Mouse (Mus musculus) cerebral cortex, adult 2 months (tissue): ENCODE measurements around the gene Cacnb3.

Experiments
- WGBS: fragments of 180-500 bp; shearing (Covaris S2); methylation state at CpG from one replicate; pipeline ENCODE4 v1.1.7; 2018; 5-methylcytosine and 5-hydroxymethylcytosine counted together

Cacnb3 gene

DNA sequence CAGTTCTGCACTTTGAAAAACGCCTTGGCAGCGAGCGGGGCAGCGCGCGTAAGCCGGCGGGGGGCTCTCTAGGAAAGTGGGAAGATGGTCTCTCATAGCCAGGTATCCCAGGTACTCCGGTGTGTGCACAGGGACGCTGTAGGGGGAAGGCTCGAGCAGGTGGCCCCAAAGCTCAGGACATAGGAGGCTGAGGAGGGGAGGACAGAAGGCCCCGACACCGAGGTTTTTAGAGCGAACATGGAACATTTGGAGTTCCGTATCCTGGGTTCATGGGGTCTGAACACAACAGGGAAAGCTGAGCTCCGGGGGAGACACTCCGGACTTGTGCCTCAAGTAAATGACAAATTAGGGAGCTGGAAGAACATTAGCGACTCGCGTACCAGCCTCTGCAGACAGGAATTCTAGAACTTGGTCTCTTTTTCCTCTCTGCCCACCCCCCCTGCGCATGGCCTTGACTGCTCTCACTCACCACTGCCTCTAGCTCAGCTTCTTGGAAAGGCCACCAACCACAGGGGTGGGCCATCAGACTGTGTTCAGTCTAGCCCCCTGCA lies 4.7 kb downstream of the Cacnb3 start:
- 5% methylated on average over 21 of the region's 21 CpGs for WGBS

DNA sequence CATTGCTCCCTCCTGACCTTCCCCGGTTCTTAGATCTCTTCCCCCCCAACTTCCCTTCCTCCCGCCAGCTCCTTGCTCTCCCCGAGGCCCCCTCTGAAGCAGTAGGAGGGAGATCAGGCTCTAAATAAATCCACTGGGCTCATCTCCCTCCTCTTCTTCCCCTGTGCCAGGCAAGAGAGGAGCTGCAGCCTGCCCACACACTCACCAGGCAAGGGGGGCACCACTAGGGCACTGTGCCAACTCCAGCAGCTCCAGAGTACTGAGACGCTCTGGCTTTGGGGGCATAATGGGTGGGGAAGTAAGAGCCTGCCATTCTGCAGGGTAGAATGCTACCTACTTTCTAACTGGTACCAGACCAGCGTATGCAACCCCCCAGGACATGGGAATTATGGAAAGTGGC lies 5.9 kb downstream of the Cacnb3 start:
- WGBS, result 34% methylated on average over 5 of the region's 5 CpGs

DNA sequence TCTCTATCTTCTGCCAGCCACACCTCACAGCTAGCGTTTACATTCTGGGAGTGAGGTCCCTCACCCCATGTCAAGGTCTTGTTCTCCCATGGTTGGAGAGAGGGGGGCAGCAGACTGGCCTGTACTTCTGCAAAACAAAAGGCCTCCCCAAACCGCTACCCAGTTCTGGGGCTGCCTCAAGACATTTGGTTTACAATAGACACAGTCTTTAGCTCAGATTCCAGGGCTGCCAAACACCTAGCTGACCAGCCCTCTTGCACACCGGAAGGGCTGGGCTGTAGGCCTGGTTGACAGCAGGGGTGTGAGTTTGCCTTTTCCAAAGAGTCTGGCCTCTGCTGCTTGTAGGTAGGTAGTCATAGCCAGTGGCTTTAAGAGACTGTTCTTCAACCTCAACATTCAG lies 6.5 kb downstream of the Cacnb3 start:
- 58% methylated on average over 3 of the region's 3 CpGs for WGBS

DNA sequence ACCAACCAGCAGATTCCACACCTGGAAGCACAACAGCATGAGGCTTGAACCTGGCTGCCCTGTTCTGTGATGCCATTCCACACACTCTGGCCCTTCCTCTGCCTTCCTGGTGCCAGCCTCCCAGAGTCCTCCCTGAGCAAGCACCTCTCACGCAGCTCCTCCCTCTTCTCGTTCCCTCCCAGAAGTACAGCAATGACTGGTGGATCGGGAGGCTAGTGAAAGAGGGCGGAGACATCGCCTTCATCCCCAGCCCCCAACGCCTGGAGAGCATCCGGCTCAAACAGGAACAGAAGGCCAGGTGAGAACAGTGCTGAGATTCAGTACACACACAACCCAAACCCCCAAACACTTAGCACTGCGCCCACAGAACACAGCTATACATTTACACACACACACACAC lies 9.5 kb downstream of the Cacnb3 start:
- 45% methylated on average over 8 of the region's 8 CpGs for WGBS

DNA sequence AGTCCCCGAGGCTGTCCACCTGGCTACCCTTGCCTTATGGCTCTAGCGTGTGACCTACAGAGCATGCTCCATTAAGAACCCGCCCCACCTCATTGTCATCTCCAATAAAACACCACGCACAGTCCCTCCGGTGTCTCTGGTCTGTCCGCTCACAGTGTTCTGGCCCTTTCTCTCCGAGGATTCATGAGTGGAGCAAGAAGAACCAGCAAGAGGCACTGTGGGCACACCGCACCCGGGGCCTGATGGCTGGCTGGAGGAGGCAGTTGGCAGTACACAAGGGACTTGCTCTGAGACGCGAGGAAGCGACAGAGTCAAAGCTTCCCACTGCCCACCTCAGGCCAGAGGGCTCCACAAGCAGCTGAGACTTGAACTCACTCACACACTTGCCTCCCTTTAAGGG lies 13.8 kb downstream of the Cacnb3 start:
- WGBS, result 73% methylated on average over 12 of the region's 12 CpGs

DNA sequence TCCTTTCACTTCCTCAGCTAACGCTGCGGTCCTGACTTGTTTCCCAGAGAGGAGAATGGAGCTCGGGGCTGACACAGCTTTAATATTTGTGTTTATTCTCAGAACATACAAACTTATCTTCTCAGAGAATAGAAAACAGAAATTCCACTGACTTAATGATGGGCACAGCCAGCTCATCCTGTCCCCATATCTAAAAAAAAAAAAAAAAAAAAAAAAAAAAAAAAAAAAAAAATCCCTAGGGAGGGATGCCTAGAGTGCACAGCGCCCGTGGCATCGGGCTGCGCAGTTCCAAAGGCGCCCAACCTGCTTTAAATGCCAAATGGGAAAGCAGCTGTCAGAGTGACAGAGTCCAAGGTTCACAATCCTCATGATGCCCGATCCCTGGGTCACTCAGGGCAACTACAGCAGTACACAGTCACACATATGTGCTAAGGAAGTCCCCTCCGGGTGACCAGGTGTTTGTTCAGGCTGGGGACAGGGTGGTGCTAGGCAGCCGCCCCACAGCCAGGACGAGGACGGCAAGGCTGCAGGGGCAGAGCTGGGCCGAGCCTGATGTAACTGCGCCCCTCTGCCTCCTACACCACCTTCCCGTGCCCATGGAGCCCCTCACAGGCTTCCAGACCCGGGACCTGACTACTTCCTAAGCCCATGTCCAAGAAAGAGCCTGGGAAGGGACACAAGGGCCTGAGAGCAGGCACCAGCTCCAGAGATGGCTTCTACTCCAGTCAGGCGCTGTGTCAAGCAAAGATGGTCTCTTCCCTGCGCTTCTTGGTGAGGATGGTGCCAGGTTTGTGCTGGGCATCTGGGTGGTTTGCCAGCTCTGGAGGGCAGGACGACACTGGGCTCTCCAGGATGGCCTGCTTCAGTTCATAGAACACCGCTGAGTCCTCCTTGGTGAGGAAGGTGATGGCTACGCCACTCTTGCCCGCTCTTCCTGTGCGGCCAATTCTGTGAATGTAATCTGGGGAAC lies 14.7 kb downstream of the Cacnb3 start:
- WGBS, result 77% methylated on average over 24 of the region's 24 CpGs

DNA sequence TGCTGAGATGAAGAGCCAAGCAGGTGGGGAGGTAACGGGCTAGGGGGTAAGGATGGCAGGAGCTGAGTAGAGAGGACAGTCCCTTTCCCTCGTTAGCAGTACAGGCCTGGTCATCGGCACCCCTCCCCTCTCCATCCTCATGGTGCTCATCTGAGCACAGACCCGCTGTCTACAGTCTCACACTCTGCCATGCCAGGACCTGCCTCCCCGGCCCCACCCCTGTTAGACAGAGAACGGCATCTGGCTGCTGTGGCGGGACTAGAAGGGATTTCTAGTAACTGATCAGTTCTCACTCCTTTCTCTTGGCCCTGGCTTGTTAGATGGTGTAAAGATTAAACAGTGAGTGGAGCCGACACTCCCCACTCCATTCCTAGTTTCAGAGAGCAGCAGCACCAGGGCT lies 16.1 kb downstream of the Cacnb3 start:
- 63% methylated on average over 8 of the region's 8 CpGs for WGBS

DNA sequence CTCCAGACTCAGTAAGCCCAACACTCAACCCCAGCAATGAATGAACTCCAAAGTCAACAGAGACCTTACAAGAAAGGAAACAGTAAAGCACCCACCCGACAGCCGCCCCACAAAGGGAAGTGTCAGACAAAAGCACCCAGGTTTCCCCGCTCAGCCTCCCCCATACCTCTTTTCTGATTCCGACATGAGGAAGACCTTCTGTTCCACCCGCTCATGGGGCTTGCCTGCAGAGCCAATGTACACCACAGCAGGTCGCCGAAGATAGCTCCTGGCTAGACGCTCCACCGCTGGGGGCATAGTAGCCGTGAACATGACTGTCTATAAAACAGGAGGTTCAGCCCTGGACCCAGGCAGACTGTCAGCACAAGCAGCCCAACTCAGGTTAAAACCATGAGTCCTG lies 16.7 kb downstream of the Cacnb3 start:
- 58% methylated on average over 10 of the region's 10 CpGs for WGBS

DNA sequence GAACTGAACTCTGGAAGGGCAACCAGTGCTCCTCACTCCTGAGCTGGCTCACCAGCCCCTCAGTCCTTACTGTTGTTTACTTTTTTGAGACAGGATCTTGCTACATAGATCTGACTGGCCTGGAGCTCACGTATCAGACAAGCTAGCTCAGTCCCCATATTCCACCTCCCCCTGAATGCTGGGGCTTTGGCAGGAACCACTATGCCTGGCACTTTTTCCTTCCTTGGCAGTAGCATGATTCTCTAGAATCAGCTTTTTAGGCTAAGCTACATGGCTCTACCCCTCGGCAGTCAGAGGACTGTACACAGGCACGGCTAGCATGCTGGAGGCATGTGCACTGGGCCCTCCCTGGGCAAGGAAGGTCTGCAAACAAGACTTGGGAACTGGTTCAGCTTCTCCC lies 17.4 kb downstream of the Cacnb3 start:
- 47% methylated on average over 3 of the region's 3 CpGs for WGBS

DNA sequence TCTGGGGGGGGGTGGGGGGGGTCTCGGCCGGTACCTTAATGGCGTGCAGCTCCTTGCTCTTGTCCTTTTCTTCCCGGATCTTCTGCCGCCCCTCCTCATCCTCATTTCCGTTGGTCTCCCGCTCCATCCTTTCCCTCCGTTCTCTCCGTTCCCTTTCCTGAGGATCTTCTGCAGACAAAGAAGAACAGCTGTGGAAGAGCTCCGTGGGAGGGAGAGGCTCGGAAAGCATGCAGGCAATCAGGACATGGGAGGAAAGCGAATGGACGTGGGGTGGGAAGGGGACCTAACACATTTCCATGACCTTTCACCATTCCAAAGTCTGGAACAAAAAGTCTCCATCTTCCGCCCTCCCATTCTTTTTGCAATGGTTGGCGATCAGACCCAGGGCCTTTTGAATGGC lies 20.8 kb downstream of the Cacnb3 start:
- 70% methylated on average over 15 of the region's 15 CpGs for whole genome bisulfite sequencing

DNA sequence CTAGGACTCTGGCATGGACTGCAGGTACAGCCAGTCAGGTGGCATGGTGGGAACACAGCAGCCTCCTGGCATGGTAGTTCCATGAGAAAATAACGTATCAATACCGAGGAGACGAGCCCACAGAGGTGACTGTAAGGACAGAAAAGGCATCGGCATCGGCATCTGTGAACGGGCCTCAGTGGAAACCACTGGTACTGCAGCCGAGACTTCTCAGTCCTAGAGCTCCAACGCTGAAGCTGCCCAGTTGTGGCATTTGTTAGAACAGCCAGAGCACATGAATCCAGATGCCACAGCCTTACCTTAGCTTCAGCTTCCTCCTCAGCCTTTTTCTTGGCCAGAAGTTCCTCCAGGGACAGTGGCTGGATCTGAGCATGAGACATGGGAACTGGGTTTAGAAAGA lies 21.5 kb downstream of the Cacnb3 start:
- 83% methylated on average over 8 of the region's 8 CpGs for WGBS

DNA sequence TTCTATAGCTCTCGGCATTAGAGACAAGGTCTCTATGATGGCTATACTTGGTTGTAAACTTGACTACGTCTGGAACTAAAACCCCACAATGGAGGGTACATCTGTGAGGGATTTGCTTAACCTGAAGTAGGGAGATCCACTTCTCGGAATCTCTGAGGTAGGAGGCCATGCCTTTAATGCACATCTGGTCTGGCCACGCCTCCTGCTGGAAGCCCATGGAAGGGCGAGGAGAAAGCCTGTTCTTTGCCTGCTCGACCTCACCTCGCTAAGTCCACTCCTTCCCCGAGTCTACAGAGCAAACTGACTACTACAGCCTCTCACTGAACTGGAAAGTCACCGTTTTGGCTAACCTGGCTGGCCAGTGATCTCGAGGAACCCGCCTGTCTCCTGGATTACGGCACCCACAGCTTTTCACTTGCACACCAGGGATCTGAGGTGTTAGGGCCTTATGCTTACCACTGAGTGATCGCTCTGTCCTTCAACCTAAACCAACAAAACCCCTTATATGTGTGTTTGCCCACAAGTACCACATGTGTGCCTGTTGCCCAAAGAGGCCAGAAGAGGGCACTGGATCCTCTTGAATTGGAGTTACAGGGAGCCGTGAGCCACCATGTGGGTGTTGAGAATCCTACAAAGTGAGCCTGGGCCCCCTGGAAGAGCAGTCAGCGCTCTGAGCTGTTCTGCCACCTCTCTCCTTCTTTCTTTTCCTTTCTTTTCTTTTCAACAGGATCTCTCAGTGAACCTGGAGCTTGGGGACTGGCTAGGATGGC lies 26.5 kb downstream of the Cacnb3 start:
- 85% methylated on average over 15 of the region's 15 CpGs for WGBS

DNA sequence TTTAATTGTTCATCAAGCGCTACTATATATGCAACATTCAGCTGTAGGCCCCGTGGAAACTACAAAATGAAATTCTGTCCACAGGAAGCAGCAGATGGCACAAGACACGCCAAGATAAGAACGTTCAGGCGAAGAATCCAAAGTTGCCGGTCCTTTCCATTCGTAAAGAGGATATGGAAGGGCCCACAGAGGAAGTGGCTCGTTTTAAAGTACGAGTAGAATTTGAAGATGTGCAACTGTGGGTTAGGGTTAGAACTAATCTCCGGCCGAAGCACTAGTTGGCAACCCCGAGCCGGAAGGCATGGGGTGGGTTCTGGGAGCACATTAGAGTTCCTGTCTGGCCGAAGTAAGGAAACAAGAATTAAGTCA lies 31.5 kb downstream of the Cacnb3 start:
- under 1% methylated on average over 14 of the region's 14 CpGs for WGBS

DNA sequence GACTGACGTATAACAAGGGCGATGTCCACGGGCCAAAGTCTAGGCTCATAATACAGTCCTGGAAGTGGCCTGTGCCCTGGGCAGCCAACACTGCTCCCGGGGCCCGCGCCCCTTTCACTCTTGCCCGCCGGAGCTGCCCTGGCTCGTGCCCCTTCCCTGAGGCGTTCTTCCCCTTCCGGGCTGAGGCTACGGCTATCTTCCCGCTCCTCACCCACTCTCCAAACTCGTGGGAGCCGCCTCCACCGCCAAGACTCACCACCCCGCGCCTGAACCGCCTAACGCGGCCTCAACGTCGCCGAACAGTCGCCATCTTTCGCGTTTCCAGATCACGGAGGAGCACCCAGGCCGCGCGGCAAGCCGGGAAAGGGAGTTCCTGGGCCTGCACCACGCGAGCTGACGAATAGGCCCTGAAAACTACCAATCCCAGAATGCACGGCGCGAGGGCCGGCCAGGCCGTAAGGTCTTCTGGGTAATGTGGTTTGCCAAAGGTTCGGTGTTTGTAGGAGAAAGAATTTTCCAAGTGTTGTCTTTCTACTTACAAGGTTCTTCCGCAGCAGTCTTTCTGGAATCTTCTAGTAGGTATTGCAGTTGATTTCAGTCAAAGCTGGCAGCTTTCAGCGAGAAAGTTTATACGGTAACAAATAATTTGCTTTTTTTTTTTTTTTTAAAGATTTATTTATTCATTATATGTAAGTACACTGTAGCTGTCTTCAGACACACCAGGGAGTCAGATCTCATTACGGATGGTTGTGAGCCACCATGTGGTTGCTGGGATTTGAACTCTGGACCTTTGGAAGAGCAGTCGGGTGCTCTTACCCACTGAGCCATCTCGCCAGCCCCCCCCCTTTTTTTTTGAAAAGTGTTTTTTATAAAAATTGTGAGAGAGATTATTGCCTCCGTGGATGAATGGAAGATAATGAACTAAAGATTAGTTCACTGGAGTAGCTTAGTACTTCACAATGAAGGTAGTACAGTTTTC lies 32.2 kb downstream of the Cacnb3 start, which contains the start of gene Ddx23:
Ddx23 (minus strand) TSS at position 328 of the 979 bp plus-strand sequence.
- 3% methylated on average over 48 of the region's 48 CpGs for WGBS

DNA sequence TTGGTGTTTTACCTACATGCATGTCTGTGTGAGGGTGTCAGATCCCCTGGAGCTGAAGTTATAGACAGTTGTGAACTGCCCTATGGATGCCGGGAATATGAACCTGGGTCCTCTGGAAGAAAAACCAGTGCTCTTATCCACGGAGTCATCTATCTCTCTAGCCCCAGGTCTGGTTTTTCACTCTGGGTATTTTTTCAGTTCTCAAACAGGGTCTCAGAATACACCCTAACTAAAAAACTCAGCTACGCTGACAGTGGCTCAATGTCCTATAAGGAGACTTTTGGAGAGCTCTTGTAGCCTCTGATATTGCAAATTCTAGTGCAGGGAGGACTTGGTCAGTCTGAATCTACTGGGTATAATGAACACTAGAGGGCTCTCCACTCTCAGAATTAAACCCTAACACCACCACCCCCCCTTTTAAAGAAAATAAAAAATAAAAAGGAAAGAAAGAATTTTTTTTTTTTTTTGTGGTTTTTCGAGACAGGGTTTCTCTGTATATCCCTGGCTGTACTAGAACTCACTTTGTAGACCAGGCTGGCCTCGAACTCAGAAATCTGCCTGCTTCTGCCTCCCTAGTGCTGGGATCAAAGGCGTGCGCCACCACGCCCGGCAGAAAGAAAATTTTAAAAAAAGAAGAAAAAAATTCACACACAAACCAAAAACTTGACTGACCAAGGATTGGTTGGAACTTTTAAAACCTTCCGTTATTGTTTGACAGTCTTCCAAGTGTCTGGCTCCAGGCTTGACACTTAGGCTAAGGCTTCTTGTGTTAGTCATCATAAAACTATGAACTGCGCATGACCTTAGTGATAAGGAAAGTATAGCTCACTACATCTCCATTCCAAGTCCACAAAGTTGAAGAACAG lies 33.6 kb downstream of the Cacnb3 start:
- 58% methylated on average over 11 of the region's 11 CpGs for whole genome bisulfite sequencing

DNA sequence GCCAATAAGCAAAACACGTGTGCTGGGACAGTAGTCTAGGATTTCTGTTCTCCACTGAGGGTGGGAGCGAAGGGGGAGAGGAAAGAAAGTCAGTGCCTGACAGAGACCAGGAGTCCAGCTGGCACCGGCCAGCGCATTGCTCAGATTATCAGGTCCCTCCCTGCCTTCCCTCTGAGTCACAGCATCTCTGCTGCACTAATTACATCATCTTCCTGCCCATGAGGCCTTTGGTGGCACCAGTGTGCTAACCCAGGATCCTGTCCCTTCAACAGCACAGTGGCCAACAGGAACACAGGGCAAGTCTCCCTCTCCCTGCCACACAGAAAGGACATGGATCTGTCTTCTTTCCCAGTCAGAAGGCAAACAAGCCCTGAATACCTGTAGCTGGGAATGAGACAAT lies 42.0 kb downstream of the Cacnb3 start:
- WGBS, result 36% methylated on average over 4 of the region's 4 CpGs

DNA sequence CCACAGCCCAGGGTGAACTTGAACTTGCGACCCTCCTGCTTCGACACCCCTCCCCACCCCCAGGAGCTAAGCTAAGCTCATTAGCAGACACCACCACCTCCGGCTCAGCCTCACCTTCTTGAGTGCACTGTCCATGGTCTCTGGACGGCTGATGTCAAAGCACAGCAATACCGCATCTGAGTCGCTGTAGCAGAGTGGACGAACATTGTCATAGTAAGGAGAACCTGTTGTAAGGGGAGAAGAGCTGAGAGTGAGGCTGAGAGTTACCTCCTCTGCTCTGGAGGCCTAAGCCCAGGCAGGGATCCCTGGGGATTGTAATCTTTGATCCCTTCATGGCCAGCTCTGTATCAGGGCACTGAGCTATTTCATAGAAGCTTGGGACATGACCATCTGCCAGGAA lies 43.1 kb downstream of the Cacnb3 start:
- WGBS, result 78% methylated on average over 7 of the region's 7 CpGs

DNA sequence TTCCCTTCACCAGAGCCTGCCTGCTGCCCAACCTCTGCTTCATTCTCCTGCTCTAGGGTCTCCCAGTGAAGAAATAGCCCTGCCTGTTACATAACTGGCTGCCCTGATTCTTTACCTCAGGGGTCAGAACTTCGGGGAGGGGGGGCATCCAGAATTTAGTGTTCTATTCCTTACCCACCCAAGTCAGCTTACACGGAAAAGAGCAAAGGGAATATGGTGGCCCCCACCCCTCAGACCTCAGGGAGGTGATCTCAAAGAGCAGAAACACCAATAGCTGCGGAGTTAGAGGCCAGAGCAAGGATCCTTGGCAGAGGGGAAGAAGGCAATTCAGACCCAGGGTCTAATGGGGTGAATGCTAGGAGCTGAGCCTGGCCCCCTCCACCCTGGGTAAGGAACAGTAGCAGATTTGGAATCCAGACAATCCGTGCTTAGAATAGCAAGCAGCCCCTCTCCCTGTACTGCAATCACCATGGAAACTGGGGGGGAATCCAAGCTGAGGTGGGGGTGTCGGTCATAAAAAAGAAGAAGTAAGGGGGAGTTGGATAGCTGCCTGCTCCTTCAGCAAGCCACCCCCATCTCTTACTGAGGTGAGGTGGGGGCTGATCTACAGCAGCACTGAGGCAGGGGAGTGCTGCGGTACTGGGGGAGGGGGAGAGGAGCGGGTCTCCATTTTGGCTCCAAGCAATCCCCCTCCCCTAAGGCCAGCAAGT lies 43.8 kb downstream of the Cacnb3 start:
- 25% methylated on average over 7 of the region's 7 CpGs for WGBS

DNA sequence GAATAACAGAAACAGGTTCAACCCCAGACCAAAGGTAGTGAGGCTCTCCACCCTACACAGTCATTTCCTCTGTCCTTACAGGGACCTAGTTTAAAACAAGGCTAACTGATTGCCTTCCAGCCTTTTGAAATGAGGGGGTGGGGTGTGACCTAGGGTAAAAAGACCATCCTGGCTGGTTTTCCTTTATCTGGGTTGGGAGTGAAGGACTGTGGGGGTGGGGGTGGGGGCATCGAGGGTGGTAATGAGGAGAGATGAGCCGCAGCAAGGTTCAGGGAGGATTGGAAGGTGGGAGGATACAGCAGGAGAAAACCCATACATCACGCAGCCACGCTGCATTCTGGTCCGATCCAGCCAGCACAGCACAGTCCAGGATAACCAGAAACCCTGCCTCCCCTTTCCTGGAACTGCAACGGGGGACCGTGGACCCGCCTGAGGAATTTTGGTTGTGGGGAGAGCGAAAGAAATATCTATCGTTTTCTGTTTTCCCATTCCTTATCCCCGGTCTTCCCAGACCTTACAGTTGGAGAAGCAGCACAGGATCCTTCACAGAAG lies 44.4 kb downstream of the Cacnb3 start:
- WGBS, result 11% methylated on average over 11 of the region's 11 CpGs
